31 mouse cellular contexts compared by ENCODE assay signal in the genomic region with DNA sequence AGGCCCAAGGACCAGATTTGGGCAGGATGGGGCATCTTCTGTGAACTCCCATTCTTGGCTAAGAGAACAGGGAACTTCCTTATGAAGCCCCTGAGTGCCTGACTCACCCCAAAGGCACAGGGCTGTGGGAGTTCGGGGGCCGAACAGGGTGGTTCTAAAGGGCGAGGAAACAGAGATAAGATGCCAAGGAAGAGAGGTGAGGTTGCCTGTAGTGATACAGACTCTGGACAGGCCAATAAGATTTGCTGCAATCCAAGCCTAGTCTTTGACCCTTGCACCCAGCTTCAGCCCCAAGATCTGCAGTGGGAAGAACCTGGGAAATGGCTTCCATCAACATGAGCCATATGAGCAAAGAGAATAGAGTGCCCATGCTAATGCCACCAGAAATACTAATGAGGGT. TPM values are rescaled to one million over a fixed set of nuclear protein-coding genes. Genes with fewer than 3 reads are reported as not detected.
"Had no signal": no experiment of that assay in that cellular context is flagged by ENCODE, and none has a peak within 500 bp of the region (broad histone marks: within the 10 kb centered on the region; RNA-seq: fewer than 3 reads in every experiment).

No protein-coding gene starts in this region.

- H3K9ac ChIP-seq: embryonic facial prominence, embryonic 12.5 days; embryonic facial prominence, embryonic 13.5 days; embryonic facial prominence, embryonic 15.5 days; forebrain, embryonic 12.5 days; forebrain, embryonic 15.5 days; forebrain, postnatal 0 days had no signal

- H3K4me1 ChIP-seq: embryonic facial prominence, embryonic 10.5 days; embryonic facial prominence, embryonic 12.5 days; embryonic facial prominence, embryonic 13.5 days; embryonic facial prominence, embryonic 15.5 days; forebrain, embryonic 10.5 days; forebrain, embryonic 12.5 days; forebrain, embryonic 15.5 days had no signal

- H3K36me3 ChIP-seq: forebrain, embryonic 15.5 days had no signal

- H3K27ac ChIP-seq: embryonic facial prominence, embryonic 10.5 days; embryonic facial prominence, embryonic 12.5 days; embryonic facial prominence, embryonic 13.5 days; embryonic facial prominence, embryonic 15.5 days; forebrain, embryonic 10.5 days; forebrain, embryonic 12.5 days; forebrain, embryonic 15.5 days; gastrocnemius, adult 2 months; heart, adult 2 months had no signal

- H3K9me3 ChIP-seq: embryonic facial prominence, embryonic 10.5 days; embryonic facial prominence, embryonic 12.5 days; embryonic facial prominence, embryonic 13.5 days; embryonic facial prominence, embryonic 15.5 days; forebrain, embryonic 10.5 days; forebrain, embryonic 12.5 days; forebrain, embryonic 15.5 days had no signal

- H3K4me2 ChIP-seq: embryonic facial prominence, embryonic 12.5 days; embryonic facial prominence, embryonic 13.5 days; embryonic facial prominence, embryonic 15.5 days; forebrain, embryonic 12.5 days; forebrain, embryonic 15.5 days had no signal

- DNase-seq: cerebellum, adult 2 months; cerebellum, adult 8-10 months; cerebellum, adult 9-10 months; cerebellum, adult 9-11 months; cerebellum, postnatal 10 days; cerebellum, postnatal 14 days; cerebellum, postnatal 25 days; cerebellum, postnatal 36 days; embryo, embryonic 11 days; forebrain, postnatal 0 days; gastrocnemius, adult 2 months; gastrocnemius, postnatal 10 days; gastrocnemius, postnatal 14 days; gastrocnemius, postnatal 25 days; gastrocnemius, postnatal 36 days; heart, adult 11 months; heart, adult 18-20 months; heart, adult 2 months had no signal

- ATAC-seq: forebrain, embryonic 14.5 days; forebrain, embryonic 15.5 days; forebrain, embryonic 16.5 days; forebrain, postnatal 0 days had no signal

- H3K27me3 ChIP-seq: embryonic facial prominence, embryonic 13.5 days; embryonic facial prominence, embryonic 15.5 days; forebrain, embryonic 12.5 days; forebrain, embryonic 15.5 days had no signal

- H3K4me3 ChIP-seq: embryonic facial prominence, embryonic 10.5 days; embryonic facial prominence, embryonic 12.5 days; embryonic facial prominence, embryonic 13.5 days; embryonic facial prominence, embryonic 15.5 days; erythroblast, embryonic 14.5 days; forebrain, embryonic 10.5 days; forebrain, embryonic 12.5 days; forebrain, embryonic 15.5 days; gastrocnemius, adult 2 months; heart, adult 2 months had no signal

RNA-seq across cellular contexts. Expression of gene Stkld1, which starts 9.4 kb away (rescaled TPM):
- total RNA-seq: forebrain, postnatal 0 days; gastrocnemius, adult 2 months; gastrocnemius, adult 8-10 months; gastrocnemius, postnatal 10 days; gastrocnemius, postnatal 14 days; gastrocnemius, postnatal 25 days; gastrocnemius, postnatal 36 days; gastrocnemius, postnatal 4 days; heart, adult 18-20 months; heart, adult 2 months had no signal
- polyA plus RNA-seq: embryonic facial prominence, embryonic 11.5 days; embryonic facial prominence, embryonic 12.5 days; forebrain, embryonic 16.5 days; heart, adult 2 months had no signal
